Mouse (Mus musculus): ENCODE measurements at regions not wholly inside any gene's neighbourhood (a gene's known extent, or its start where the extent isn't known, plus 50 kb on each side); places are given as distances from the start of the nearest gene placed in this dataset.

DNA sequence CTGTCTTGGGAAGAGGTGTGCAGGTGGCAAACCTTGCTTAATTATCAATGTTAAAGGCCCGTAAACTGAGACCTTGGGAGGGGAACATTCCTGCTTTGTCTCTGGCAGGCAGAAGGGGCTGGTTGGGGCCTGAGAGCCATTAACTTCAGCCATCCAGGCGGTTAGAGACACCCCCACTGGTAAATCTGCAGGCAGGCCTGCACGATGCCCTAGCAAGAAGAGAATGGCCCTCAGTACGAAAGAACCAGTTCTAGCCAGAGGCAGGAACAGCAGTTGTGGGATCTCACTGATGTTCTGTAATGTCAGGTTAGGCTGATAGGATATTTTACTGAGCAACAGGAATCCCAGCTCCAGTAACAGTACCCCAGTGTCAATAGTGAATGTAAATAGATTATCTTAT, 70.5 kb downstream of the Apip start:
- no peak for TF ChIP-seq POLR2A (IDR thresholded peaks at IDR 0.05; ENCODE audit: borderline replicate concordance, extremely low read depth, insufficient read depth, insufficient read length, poor library complexity, severe bottlenecking)
- TF ChIP-seq CTCF (IDR thresholded peaks at IDR 0.05; ENCODE audit: borderline replicate concordance, extremely low read depth, insufficient read depth, insufficient read length) = no peak
